Mouse (Mus musculus): Measurements from ENCODE around the gene Ifna16. TPM values are rescaled to one million over a fixed set of nuclear protein-coding genes. Genes with fewer than 3 reads are reported as not detected.
A peak's percentile ranks its signal among the peaks of the same experiment; 100 is the strongest.

Gene Ifna16
- not detected in 2 replicates for polyA plus RNA-seq (2015; fragmentation: Nextera tagmentation; extraction: Ambion mirVana)

GRCm38 (mm10) chr4:88676824-88677223, at the start of gene Ifna16:
Gene Ifna16, minus strand, starts transcription at chr4:88676924.
- no peaks in the 10 kb centered on the region for H3K4me1 ChIP-seq (replicated peaks; ENCODE audit: control insufficient read depth, insufficient read depth, low read length)
- H3K9ac ChIP-seq (ENCODE audit: low read length): no peak within 1 kb of the TSS
- no peaks in the 10 kb centered on the region for H3K36me3 ChIP-seq (ENCODE audit: control insufficient read depth, insufficient read depth, low read length)
- H3K27me3 ChIP-seq (ENCODE audit: control insufficient read depth, insufficient read depth, low read depth, low read length): no peaks in the 10 kb centered on the region
- no peak for ATAC-seq (ENCODE audit: low read depth)
- WGBS: 73% methylated on average over 1 of the region's 1 CpGs
- no peak within 1 kb of the TSS for H3K4me3 ChIP-seq (ENCODE audit: low read length)
- H3K9me3 ChIP-seq (ENCODE audit: control insufficient read depth, low read length): no peaks in the 10 kb centered on the region
- no peak within 1 kb of the TSS for H3K27ac ChIP-seq (ENCODE audit: low read length)
- H3K4me2 ChIP-seq (ENCODE audit: low read depth, low read length): no peak within 1 kb of the TSS

GRCm38 (mm10) chr4:88723497-88724090, 46.9 kb upstream of the Ifna16 start:
- peak overlapping the region; percentile 86 for H3K27ac ChIP-seq (ENCODE audit: low read length)
- H3K27me3 ChIP-seq (ENCODE audit: control insufficient read depth, insufficient read depth, low read depth, low read length): no peaks in the 10 kb centered on the region
- WGBS: 46% methylated on average over 8 of the region's 8 CpGs

GRCm38 (mm10) chr4:88721791-88722721, 45.3 kb upstream of the Ifna16 start, which contains the start of the genes Gm26566 and Klhl9:
Gene Gm26566, plus strand, starts transcription at chr4:88721805.
Gene Klhl9, minus strand, starts transcription at chr4:88722465.
- Histone ChIP-seq H3K9me3 (ENCODE audit: control insufficient read depth, low read length) (no peaks in the 10 kb centered on the region), H3K9ac (ENCODE audit: low read length) (peak within 1 kb of the TSS; percentile 99), H3K36me3 (ENCODE audit: control insufficient read depth, insufficient read depth, low read length) (peaks cover 9% of the 10 kb centered on the region), H3K4me2 (ENCODE audit: low read depth, low read length) (peak within 1 kb of the TSS; percentile 59), H3K27me3 (ENCODE audit: control insufficient read depth, insufficient read depth, low read depth, low read length) (no peaks in the 10 kb centered on the region), H3K4me1 (replicated peaks; ENCODE audit: control insufficient read depth, insufficient read depth, low read length) (peaks cover 19% of the 10 kb centered on the region), H3K4me3 (ENCODE audit: low read length) (peak within 1 kb of the TSS; percentile 96), H3K27ac (ENCODE audit: low read length) (peak within 1 kb of the TSS; percentile 99)
- under 1% methylated on average over 78 of the region's 82 CpGs for WGBS
- peak; percentile 99 for ATAC-seq (ENCODE audit: low read depth)

More at GRCm38 (mm10) chr4:88723497-88724090, 46.9 kb upstream of the Ifna16 start:
- Histone ChIP-seq H3K4me1 (replicated peaks; ENCODE audit: control insufficient read depth, insufficient read depth, low read length) (peaks cover 16% of the 10 kb centered on the region), H3K9ac (ENCODE audit: low read length) (no peak overlapping the region), H3K4me2 (ENCODE audit: low read depth, low read length) (no peak overlapping the region), H3K4me3 (ENCODE audit: low read length) (no peak overlapping the region), H3K9me3 (ENCODE audit: control insufficient read depth, low read length) (no peaks in the 10 kb centered on the region), H3K36me3 (ENCODE audit: control insufficient read depth, insufficient read depth, low read length) (peaks cover 7% of the 10 kb centered on the region)
- peak; percentile 43 for ATAC-seq (ENCODE audit: low read depth)

GRCm38 (mm10) chr4:88718715-88719114, 42.0 kb upstream of the Ifna16 start:
- 18% methylated on average over 1 of the region's 1 CpGs for WGBS
- peak overlapping the region; percentile 37 for H3K9ac ChIP-seq (ENCODE audit: low read length)
- H3K4me2 ChIP-seq (ENCODE audit: low read depth, low read length): peak overlapping the region; percentile 61
- peaks cover 23% of the 10 kb centered on the region for H3K4me1 ChIP-seq (replicated peaks; ENCODE audit: control insufficient read depth, insufficient read depth, low read length)
- H3K4me3 ChIP-seq (ENCODE audit: low read length): peak overlapping the region; percentile 40
- no peaks in the 10 kb centered on the region for H3K9me3 ChIP-seq (ENCODE audit: control insufficient read depth, low read length)
- H3K27me3 ChIP-seq (ENCODE audit: control insufficient read depth, insufficient read depth, low read depth, low read length): no peaks in the 10 kb centered on the region
- H3K36me3 ChIP-seq (ENCODE audit: control insufficient read depth, insufficient read depth, low read length): peaks cover 23% of the 10 kb centered on the region
- no peak overlapping the region; the same call in 1 of the 2 replicates for H3K27ac ChIP-seq (ENCODE audit: low read length)
- ATAC-seq (ENCODE audit: low read depth): no peak

- Histone ChIP-seq H3K36me3 (ENCODE audit: control insufficient read depth, insufficient read depth, low read length) (peaks cover 20% of the 10 kb centered on the region), H3K9ac (ENCODE audit: low read length) (no peak overlapping the region), H3K9me3 (ENCODE audit: control insufficient read depth, low read length) (no peaks in the 10 kb centered on the region), H3K4me1 (replicated peaks; ENCODE audit: control insufficient read depth, insufficient read depth, low read length) (peaks cover 14% of the 10 kb centered on the region), H3K4me2 (ENCODE audit: low read depth, low read length) (no peak overlapping the region), H3K27me3 (ENCODE audit: control insufficient read depth, insufficient read depth, low read depth, low read length) (no peaks in the 10 kb centered on the region), H3K27ac (ENCODE audit: low read length) (no peak overlapping the region), H3K4me3 (ENCODE audit: low read length) (no peak overlapping the region)
- ATAC-seq (ENCODE audit: low read depth): no peak; the same call in 1 of the 2 replicates
These were observed 38.3 kb upstream of the Ifna16 start for GRCm38 (mm10) chr4:88715059-88715458.

GRCm38 (mm10) chr4:88714281-88714680, 37.6 kb upstream of the Ifna16 start:
- H3K27ac ChIP-seq (ENCODE audit: low read length): no peak overlapping the region
- H3K4me3 ChIP-seq (ENCODE audit: low read length): no peak overlapping the region
- WGBS: 81% methylated on average over 1 of the region's 1 CpGs
- no peak overlapping the region for H3K4me2 ChIP-seq (ENCODE audit: low read depth, low read length)
- no peak for ATAC-seq (ENCODE audit: low read depth)
- no peaks in the 10 kb centered on the region for H3K9me3 ChIP-seq (ENCODE audit: control insufficient read depth, low read length)
- H3K36me3 ChIP-seq (ENCODE audit: control insufficient read depth, insufficient read depth, low read length): peaks cover 19% of the 10 kb centered on the region
- no peak overlapping the region for H3K9ac ChIP-seq (ENCODE audit: low read length)
- H3K27me3 ChIP-seq (ENCODE audit: control insufficient read depth, insufficient read depth, low read depth, low read length): no peaks in the 10 kb centered on the region
- peaks cover 12% of the 10 kb centered on the region for H3K4me1 ChIP-seq (replicated peaks; ENCODE audit: control insufficient read depth, insufficient read depth, low read length)

- H3K9ac ChIP-seq (ENCODE audit: low read length): no peak overlapping the region
- no peaks in the 10 kb centered on the region for H3K36me3 ChIP-seq (ENCODE audit: control insufficient read depth, insufficient read depth, low read length)
- ATAC-seq (ENCODE audit: low read depth): no peak
- no peak overlapping the region for H3K4me3 ChIP-seq (ENCODE audit: low read length)
- 79% methylated on average over 1 of the region's 1 CpGs for WGBS
- H3K4me1 ChIP-seq (replicated peaks; ENCODE audit: control insufficient read depth, insufficient read depth, low read length): no peaks in the 10 kb centered on the region
- no peak overlapping the region for H3K27ac ChIP-seq (ENCODE audit: low read length)
- H3K27me3 ChIP-seq (ENCODE audit: control insufficient read depth, insufficient read depth, low read depth, low read length): no peaks in the 10 kb centered on the region
- H3K9me3 ChIP-seq (ENCODE audit: control insufficient read depth, low read length): no peaks in the 10 kb centered on the region
- H3K4me2 ChIP-seq (ENCODE audit: low read depth, low read length): no peak overlapping the region
These were observed 30.6 kb upstream of the Ifna16 start for GRCm38 (mm10) chr4:88707128-88707826.

- H3K9ac ChIP-seq (ENCODE audit: low read length): no peak overlapping the region
- WGBS: 32% methylated on average over 3 of the region's 3 CpGs
- H3K9me3 ChIP-seq (ENCODE audit: control insufficient read depth, low read length): no peaks in the 10 kb centered on the region
- H3K4me1 ChIP-seq (replicated peaks; ENCODE audit: control insufficient read depth, insufficient read depth, low read length): no peaks in the 10 kb centered on the region
- H3K4me2 ChIP-seq (ENCODE audit: low read depth, low read length): no peak overlapping the region
- H3K27ac ChIP-seq (ENCODE audit: low read length): no peak overlapping the region
- H3K36me3 ChIP-seq (ENCODE audit: control insufficient read depth, insufficient read depth, low read length): no peaks in the 10 kb centered on the region
- ATAC-seq (ENCODE audit: low read depth): no peak
- no peaks in the 10 kb centered on the region for H3K27me3 ChIP-seq (ENCODE audit: control insufficient read depth, insufficient read depth, low read depth, low read length)
- no peak overlapping the region for H3K4me3 ChIP-seq (ENCODE audit: low read length)
These were observed 29.2 kb upstream of the Ifna16 start for GRCm38 (mm10) chr4:88705924-88706323.

GRCm38 (mm10) chr4:88699301-88699700, 22.6 kb upstream of the Ifna16 start:
- H3K27me3 ChIP-seq (ENCODE audit: control insufficient read depth, insufficient read depth, low read depth, low read length): no peaks in the 10 kb centered on the region
- H3K9ac ChIP-seq (ENCODE audit: low read length): no peak overlapping the region
- H3K4me3 ChIP-seq (ENCODE audit: low read length): no peak overlapping the region
- 83% methylated on average over 1 of the region's 1 CpGs for WGBS
- no peak overlapping the region for H3K4me2 ChIP-seq (ENCODE audit: low read depth, low read length)
- no peaks in the 10 kb centered on the region for H3K4me1 ChIP-seq (replicated peaks; ENCODE audit: control insufficient read depth, insufficient read depth, low read length)
- no peaks in the 10 kb centered on the region for H3K36me3 ChIP-seq (ENCODE audit: control insufficient read depth, insufficient read depth, low read length)
- H3K27ac ChIP-seq (ENCODE audit: low read length): no peak overlapping the region
- no peak for ATAC-seq (ENCODE audit: low read depth)
- H3K9me3 ChIP-seq (ENCODE audit: control insufficient read depth, low read length): no peaks in the 10 kb centered on the region
